Mouse (Mus musculus): ENCODE data around the gene Gmppa. TPM values are rescaled to one million over a fixed set of nuclear protein-coding genes. Genes with fewer than 3 reads are reported as not detected.
A peak's percentile ranks its signal among the peaks of the same experiment; 100 is the strongest.

The Gmppa gene
- polyA plus RNA-seq, 1 experiment from 2014 or later, result 57.2 TPM

DNA sequence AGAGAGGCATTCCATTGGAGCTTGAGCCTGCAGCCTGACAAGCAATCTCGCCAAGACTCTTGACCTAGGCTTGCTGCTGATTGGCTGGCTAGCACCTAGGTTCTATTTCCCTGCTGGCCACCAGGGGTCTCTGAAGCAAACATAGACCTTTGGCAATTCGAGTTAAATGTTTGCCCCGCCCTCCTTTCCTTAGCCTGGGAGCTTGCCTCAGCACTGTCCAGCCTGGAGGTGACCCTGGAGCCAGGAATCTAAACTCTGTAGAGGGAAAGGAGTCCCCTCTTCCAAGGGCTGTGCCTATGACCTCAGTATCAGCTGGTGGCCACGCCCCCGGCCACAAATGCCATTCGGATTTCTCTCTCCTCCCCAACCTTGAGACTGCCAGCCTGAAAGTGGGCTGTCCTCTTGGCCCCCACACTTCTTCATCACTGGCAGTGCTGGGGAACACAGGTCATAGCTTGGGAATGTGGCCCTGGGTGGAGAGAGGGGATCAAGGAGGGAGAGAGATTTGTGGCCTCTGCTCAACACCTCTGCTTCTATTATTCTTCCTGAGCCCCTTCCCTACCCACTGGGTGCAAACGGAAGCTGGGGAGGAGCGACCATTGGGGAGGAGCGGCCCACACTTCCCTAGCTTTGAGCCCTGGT lies 36.8 kb upstream of the Gmppa start:
- no peaks in the 10 kb centered on the region for H3K27me3 ChIP-seq (ENCODE audit: control insufficient read depth, insufficient read depth, low read length)
- H3K36me3 ChIP-seq (ENCODE audit: control insufficient read depth, insufficient read depth, low read length), result peaks cover 26% of the 10 kb centered on the region
- H3K9me3 ChIP-seq (replicated peaks; ENCODE audit: control insufficient read depth, low read length), result no peaks in the 10 kb centered on the region
- WGBS (ENCODE audit: insufficient replicate concordance), result 5% methylated on average over 9 of the region's 9 CpGs
- H3K9ac ChIP-seq (ENCODE audit: low read depth, low read length), result peak overlapping the region; percentile 69
- no peak overlapping the region for H3K4me3 ChIP-seq (ENCODE audit: low read depth, low read length)
- H3K4me2 ChIP-seq, result peak overlapping the region; percentile 72
- H3K27ac ChIP-seq (ENCODE audit: low read depth, low read length), result peak overlapping the region; percentile 99
- H3K4me1 ChIP-seq (ENCODE audit: control insufficient read depth, insufficient read depth, low read length), result peaks cover 48% of the 10 kb centered on the region
- peak; percentile 67 for ATAC-seq (replicated peaks; ENCODE audit: insufficient number of reproducible peaks, low FRiP score, low TSS enrichment)

- ATAC-seq (replicated peaks; ENCODE audit: insufficient number of reproducible peaks, low FRiP score, low TSS enrichment), result peak; percentile 79
- Histone ChIP-seq H3K9ac (ENCODE audit: low read depth, low read length) (peak overlapping the region; percentile 73), H3K36me3 (ENCODE audit: control insufficient read depth, insufficient read depth, low read length) (peaks cover 35% of the 10 kb centered on the region), H3K9me3 (replicated peaks; ENCODE audit: control insufficient read depth, low read length) (no peaks in the 10 kb centered on the region), H3K4me3 (ENCODE audit: low read depth, low read length) (peak overlapping the region; percentile 52), H3K4me2 (peak overlapping the region; percentile 72), H3K4me1 (ENCODE audit: control insufficient read depth, insufficient read depth, low read length) (peaks cover 53% of the 10 kb centered on the region), H3K27me3 (ENCODE audit: control insufficient read depth, insufficient read depth, low read length) (no peaks in the 10 kb centered on the region), H3K27ac (ENCODE audit: low read depth, low read length) (peak overlapping the region; percentile 99)
- WGBS (ENCODE audit: insufficient replicate concordance), result 2% methylated on average over 15 of the region's 15 CpGs
Observed at GRCm38 (mm10) chr1:75399755-75400492, 35.8 kb upstream of the Gmppa start.

DNA sequence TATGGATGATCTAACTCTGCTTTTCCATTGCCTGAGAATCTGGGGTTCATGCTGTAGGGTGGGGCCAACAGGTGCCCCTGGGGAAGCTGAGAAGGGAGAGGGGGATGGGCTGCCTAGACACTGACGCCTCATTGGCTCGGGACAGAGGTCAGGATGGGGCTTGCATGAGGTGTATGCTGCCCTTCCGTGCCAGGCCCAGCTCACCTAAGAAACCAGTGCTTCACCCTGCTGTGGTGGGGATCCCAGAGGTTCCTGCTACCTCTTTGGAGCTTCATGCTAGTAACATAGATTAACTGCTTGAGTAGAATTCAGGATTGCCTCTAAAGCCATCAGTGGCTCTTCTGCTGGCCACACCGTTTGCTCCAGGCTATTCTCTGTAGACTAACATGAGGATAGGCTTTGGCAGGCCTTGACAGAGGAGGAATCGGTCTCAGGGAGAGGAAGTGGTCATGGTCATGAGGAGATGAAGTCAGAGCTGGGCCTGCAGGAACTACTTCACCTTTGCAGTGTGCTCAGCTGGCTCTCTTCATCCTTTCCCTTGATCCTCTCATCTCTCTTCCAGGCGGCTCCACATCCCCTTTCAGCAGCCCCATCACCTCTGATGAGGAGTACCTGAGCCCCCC lies 35.1 kb upstream of the Gmppa start:
- no peaks in the 10 kb centered on the region for H3K9me3 ChIP-seq (replicated peaks; ENCODE audit: control insufficient read depth, low read length)
- peaks cover 36% of the 10 kb centered on the region for H3K36me3 ChIP-seq (ENCODE audit: control insufficient read depth, insufficient read depth, low read length)
- H3K4me2 ChIP-seq, result peak overlapping the region; percentile 72
- no peaks in the 10 kb centered on the region for H3K27me3 ChIP-seq (ENCODE audit: control insufficient read depth, insufficient read depth, low read length)
- peak overlapping the region; percentile 73 for H3K9ac ChIP-seq (ENCODE audit: low read depth, low read length)
- peaks cover 53% of the 10 kb centered on the region for H3K4me1 ChIP-seq (ENCODE audit: control insufficient read depth, insufficient read depth, low read length)
- no peak for ATAC-seq (replicated peaks; ENCODE audit: insufficient number of reproducible peaks, low FRiP score, low TSS enrichment)
- WGBS (ENCODE audit: insufficient replicate concordance), result 27% methylated on average over 6 of the region's 6 CpGs
- peak overlapping the region; percentile 52 for H3K4me3 ChIP-seq (ENCODE audit: low read depth, low read length)
- H3K27ac ChIP-seq (ENCODE audit: low read depth, low read length), result peak overlapping the region; percentile 99

GRCm38 (mm10) chr1:75405547-75405946 lies 30.2 kb upstream of the Gmppa start:
- 87% methylated on average over 3 of the region's 3 CpGs for WGBS (ENCODE audit: insufficient replicate concordance)
- no peak overlapping the region for H3K4me3 ChIP-seq (ENCODE audit: low read depth, low read length)
- ATAC-seq (replicated peaks; ENCODE audit: insufficient number of reproducible peaks, low FRiP score, low TSS enrichment), result no peak
- H3K4me1 ChIP-seq (ENCODE audit: control insufficient read depth, insufficient read depth, low read length), result peaks cover 45% of the 10 kb centered on the region
- H3K9ac ChIP-seq (ENCODE audit: low read depth, low read length), result no peak overlapping the region
- peaks cover 30% of the 10 kb centered on the region for H3K36me3 ChIP-seq (ENCODE audit: control insufficient read depth, insufficient read depth, low read length)
- no peak overlapping the region for H3K4me2 ChIP-seq
- no peak overlapping the region for H3K27ac ChIP-seq (ENCODE audit: low read depth, low read length)
- H3K9me3 ChIP-seq (replicated peaks; ENCODE audit: control insufficient read depth, low read length), result no peaks in the 10 kb centered on the region
- H3K27me3 ChIP-seq (ENCODE audit: control insufficient read depth, insufficient read depth, low read length), result no peaks in the 10 kb centered on the region

GRCm38 (mm10) chr1:75406173-75406572 lies 29.6 kb upstream of the Gmppa start:
- H3K36me3 ChIP-seq (ENCODE audit: control insufficient read depth, insufficient read depth, low read length), result peaks cover 30% of the 10 kb centered on the region
- 0 out of 2 replicates have a peak overlapping the region, but pooled peaks have one; percentile 96 for H3K27ac ChIP-seq (ENCODE audit: low read depth, low read length)
- H3K4me2 ChIP-seq, result no peak overlapping the region
- no peaks in the 10 kb centered on the region for H3K27me3 ChIP-seq (ENCODE audit: control insufficient read depth, insufficient read depth, low read length)
- no peaks in the 10 kb centered on the region for H3K9me3 ChIP-seq (replicated peaks; ENCODE audit: control insufficient read depth, low read length)
- 82% methylated on average over 15 of the region's 15 CpGs for WGBS (ENCODE audit: insufficient replicate concordance)
- no peak overlapping the region for H3K9ac ChIP-seq (ENCODE audit: low read depth, low read length)
- no peak overlapping the region for H3K4me3 ChIP-seq (ENCODE audit: low read depth, low read length)
- ATAC-seq (replicated peaks; ENCODE audit: insufficient number of reproducible peaks, low FRiP score, low TSS enrichment), result no peak
- peaks cover 39% of the 10 kb centered on the region for H3K4me1 ChIP-seq (ENCODE audit: control insufficient read depth, insufficient read depth, low read length)

DNA sequence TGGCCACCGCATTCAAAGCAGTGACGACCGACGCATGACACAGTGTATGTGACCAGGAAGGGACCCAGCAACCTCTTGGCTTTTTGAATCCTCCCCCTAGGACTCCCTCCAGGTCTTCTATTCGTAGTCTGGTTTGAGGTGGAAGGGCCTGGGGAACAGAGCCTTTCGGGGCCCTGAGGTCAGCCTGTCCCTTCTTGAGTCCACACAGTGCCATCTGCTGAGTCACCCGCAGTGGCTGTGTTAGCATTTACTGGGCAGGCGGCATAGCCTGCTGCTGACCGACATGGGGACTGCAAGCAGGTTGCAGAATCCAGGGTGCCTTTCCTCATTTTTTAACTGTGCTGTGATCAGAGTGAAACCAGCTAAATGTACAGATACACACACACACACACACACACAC lies 28.7 kb upstream of the Gmppa start:
- Histone ChIP-seq H3K27me3 (ENCODE audit: control insufficient read depth, insufficient read depth, low read length) (no peaks in the 10 kb centered on the region), H3K9me3 (replicated peaks; ENCODE audit: control insufficient read depth, low read length) (no peaks in the 10 kb centered on the region), H3K4me2 (no peak overlapping the region), H3K36me3 (ENCODE audit: control insufficient read depth, insufficient read depth, low read length) (peaks cover 26% of the 10 kb centered on the region), H3K4me3 (ENCODE audit: low read depth, low read length) (no peak overlapping the region), H3K27ac (ENCODE audit: low read depth, low read length) (peak overlapping the region; percentile 96), H3K4me1 (ENCODE audit: control insufficient read depth, insufficient read depth, low read length) (peaks cover 33% of the 10 kb centered on the region), H3K9ac (ENCODE audit: low read depth, low read length) (no peak overlapping the region)
- WGBS (ENCODE audit: insufficient replicate concordance), result 82% methylated on average over 9 of the region's 9 CpGs
- ATAC-seq (replicated peaks; ENCODE audit: insufficient number of reproducible peaks, low FRiP score, low TSS enrichment), result no peak

DNA sequence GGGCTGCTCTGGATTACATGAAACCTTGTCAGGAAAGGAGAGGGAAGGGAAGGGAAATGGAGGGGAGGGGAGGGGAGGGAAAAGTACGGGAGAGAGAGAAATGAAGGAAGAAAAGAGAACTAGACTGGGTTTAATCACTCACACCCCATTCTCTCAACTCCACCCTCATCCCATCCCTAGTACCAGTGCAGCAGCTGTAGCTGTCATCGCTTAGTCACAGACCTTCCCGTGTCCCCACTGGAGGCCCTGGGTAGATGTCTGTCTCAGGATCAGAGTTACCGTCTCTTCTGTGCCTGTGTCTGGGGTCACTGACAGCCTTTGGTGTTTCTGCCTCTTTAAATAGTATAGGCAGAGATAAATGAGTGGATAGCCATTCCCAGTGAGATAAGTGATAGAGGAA lies 27.5 kb upstream of the Gmppa start:
- Histone ChIP-seq H3K27ac (ENCODE audit: low read depth, low read length) (peak overlapping the region; percentile 96), H3K4me3 (ENCODE audit: low read depth, low read length) (no peak overlapping the region), H3K36me3 (ENCODE audit: control insufficient read depth, insufficient read depth, low read length) (peaks cover 18% of the 10 kb centered on the region), H3K9me3 (replicated peaks; ENCODE audit: control insufficient read depth, low read length) (no peaks in the 10 kb centered on the region), H3K27me3 (ENCODE audit: control insufficient read depth, insufficient read depth, low read length) (no peaks in the 10 kb centered on the region), H3K4me2 (no peak overlapping the region), H3K4me1 (ENCODE audit: control insufficient read depth, insufficient read depth, low read length) (peaks cover 28% of the 10 kb centered on the region), H3K9ac (ENCODE audit: low read depth, low read length) (no peak overlapping the region)
- 22% methylated on average over 4 of the region's 4 CpGs for WGBS (ENCODE audit: insufficient replicate concordance)
- ATAC-seq (replicated peaks; ENCODE audit: insufficient number of reproducible peaks, low FRiP score, low TSS enrichment), result peak; percentile 56; the same call in 1 of the 2 replicates

- WGBS (ENCODE audit: insufficient replicate concordance), result 88% methylated on average over 7 of the region's 7 CpGs
Observed at GRCm38 (mm10) chr1:75409950-75410349, 25.8 kb upstream of the Gmppa start.

More at GRCm38 (mm10) chr1:75409950-75410349, 25.8 kb upstream of the Gmppa start:
- Histone ChIP-seq H3K27me3 (ENCODE audit: control insufficient read depth, insufficient read depth, low read length) (no peaks in the 10 kb centered on the region; the same call in 1 of the 2 replicates), H3K4me3 (ENCODE audit: low read depth, low read length) (no peak overlapping the region), H3K9me3 (replicated peaks; ENCODE audit: control insufficient read depth, low read length) (no peaks in the 10 kb centered on the region), H3K9ac (ENCODE audit: low read depth, low read length) (no peak overlapping the region), H3K36me3 (ENCODE audit: control insufficient read depth, insufficient read depth, low read length) (peaks cover 12% of the 10 kb centered on the region; the same call in 1 of the 2 replicates), H3K4me1 (ENCODE audit: control insufficient read depth, insufficient read depth, low read length) (peaks cover 25% of the 10 kb centered on the region), H3K4me2 (no peak overlapping the region), H3K27ac (ENCODE audit: low read depth, low read length) (no peak overlapping the region; the same call in 1 of the 2 replicates)
- ATAC-seq (replicated peaks; ENCODE audit: insufficient number of reproducible peaks, low FRiP score, low TSS enrichment), result 0 out of 2 replicates have a peak, but pooled peaks have one; percentile 5
